Mouse (Mus musculus): ENCODE data around the gene Cyb561.

- TF ChIP-seq POLR2A (IDR thresholded peaks at IDR 0.05; ENCODE audit: insufficient read depth, low read depth, low read length) (no peak), CTCF (IDR thresholded peaks at IDR 0.05) (no peak), EP300 (IDR thresholded peaks at IDR 0.05; ENCODE audit: insufficient read depth, low read depth, low read length) (no peak)
These were observed 4.9 kb downstream of the Cyb561 start for GRCm38 (mm10) chr11:105948255-105948654.

All from heart, adult 2 months (tissue).